Mouse (Mus musculus): ENCODE results near the gene Erich4. TPM values are rescaled to one million over a fixed set of nuclear protein-coding genes. Genes with fewer than 3 reads are reported as not detected.

Erich4 gene
- polyA plus RNA-seq, 1 experiment from 2014 or later, result not detected

DNA sequence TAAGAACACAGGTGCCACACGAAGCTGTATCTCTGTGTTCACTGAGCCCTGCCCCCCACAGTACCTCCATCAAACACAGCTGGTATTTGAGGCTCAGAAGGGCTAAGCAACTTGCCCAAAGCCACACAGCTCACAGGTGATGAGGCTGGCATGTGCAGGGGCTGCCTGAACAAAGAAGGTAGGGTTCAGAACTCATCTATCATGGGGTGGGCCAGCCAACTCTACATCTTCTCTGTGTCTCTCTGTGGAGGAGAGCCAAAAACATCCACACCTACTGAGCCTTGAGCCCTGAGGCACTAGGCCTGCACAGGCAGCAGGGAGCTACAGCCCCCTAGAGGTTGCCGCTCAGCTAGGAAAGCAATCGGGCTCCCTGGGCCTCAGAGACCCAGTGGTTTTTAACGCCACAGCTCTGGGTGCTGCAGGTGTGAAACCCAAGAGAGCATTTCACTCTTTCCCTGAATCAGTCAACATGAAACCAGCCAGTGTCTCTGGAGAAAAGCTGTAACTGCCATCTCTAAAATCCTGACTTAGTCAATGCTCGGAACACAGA, 32.0 kb upstream of the Erich4 start:
- Histone ChIP-seq H3K9me3 (replicated peaks; ENCODE audit: control insufficient read depth, low read length) (no peaks in the 10 kb centered on the region), H3K36me3 (replicated peaks; ENCODE audit: control insufficient read depth, insufficient read depth, low read depth, low read length) (no peaks in the 10 kb centered on the region), H3K27me3 (ENCODE audit: control insufficient read depth, insufficient read depth, low read length) (no peaks in the 10 kb centered on the region), H3K4me2 (ENCODE audit: low read depth, low read length) (no peak overlapping the region), H3K4me3 (ENCODE audit: low read depth, low read length) (no peak overlapping the region), H3K27ac (replicated peaks; ENCODE audit: low read depth, low read length) (no peak overlapping the region), H3K4me1 (ENCODE audit: control insufficient read depth, insufficient read depth, low read length) (no peaks in the 10 kb centered on the region), H3K9ac (replicated peaks; ENCODE audit: low read length) (no peak overlapping the region)
- DNase-seq (ENCODE audit: low spot score), result no peak
- no peak for ATAC-seq (replicated peaks; ENCODE audit: insufficient number of reproducible peaks, low FRiP score, low TSS enrichment, low read depth)
- 55% methylated on average over 5 of the region's 5 CpGs for WGBS

- H3K9ac ChIP-seq (replicated peaks; ENCODE audit: low read length), result no peak overlapping the region
- 53% methylated on average over 14 of the region's 14 CpGs for WGBS
- H3K9me3 ChIP-seq (replicated peaks; ENCODE audit: control insufficient read depth, low read length), result no peaks in the 10 kb centered on the region
- H3K4me1 ChIP-seq (ENCODE audit: control insufficient read depth, insufficient read depth, low read length), result no peaks in the 10 kb centered on the region
- no peaks in the 10 kb centered on the region for H3K27me3 ChIP-seq (ENCODE audit: control insufficient read depth, insufficient read depth, low read length)
- H3K27ac ChIP-seq (replicated peaks; ENCODE audit: low read depth, low read length), result no peak overlapping the region
- ATAC-seq (replicated peaks; ENCODE audit: insufficient number of reproducible peaks, low FRiP score, low TSS enrichment, low read depth) (no peak), DNase-seq (ENCODE audit: low spot score) (no peak)
- no peaks in the 10 kb centered on the region for H3K36me3 ChIP-seq (replicated peaks; ENCODE audit: control insufficient read depth, insufficient read depth, low read depth, low read length)
- H3K4me3 ChIP-seq (ENCODE audit: low read depth, low read length), result no peak overlapping the region
- no peak overlapping the region for H3K4me2 ChIP-seq (ENCODE audit: low read depth, low read length)
These were observed 29.4 kb upstream of the Erich4 start for GRCm38 (mm10) chr7:25645074-25645473.

DNA sequence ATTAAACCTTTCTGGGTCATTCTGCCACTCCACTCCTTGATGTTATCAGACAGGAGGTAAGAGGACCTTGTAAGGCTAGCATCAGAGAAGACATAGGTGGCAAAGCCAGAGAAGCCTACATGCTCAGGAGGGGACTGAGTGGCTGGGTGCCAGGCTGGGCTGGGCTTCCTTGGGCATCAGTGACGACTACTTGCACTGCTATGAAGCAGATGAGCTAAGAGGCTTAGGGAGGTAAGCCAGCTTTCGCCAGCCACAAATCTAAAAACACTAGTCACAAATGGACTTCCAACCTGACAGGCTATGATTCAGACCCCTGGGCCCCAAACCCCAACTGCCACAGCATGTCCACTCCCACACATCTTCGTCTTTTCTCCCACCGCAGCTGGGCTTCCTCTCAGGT, 28.9 kb upstream of the Erich4 start:
- H3K4me2 ChIP-seq (ENCODE audit: low read depth, low read length), result no peak overlapping the region
- WGBS, result 86% methylated on average over 4 of the region's 4 CpGs
- no peak overlapping the region for H3K27ac ChIP-seq (replicated peaks; ENCODE audit: low read depth, low read length)
- no peak for ATAC-seq (replicated peaks; ENCODE audit: insufficient number of reproducible peaks, low FRiP score, low TSS enrichment, low read depth)
- no peaks in the 10 kb centered on the region for H3K4me1 ChIP-seq (ENCODE audit: control insufficient read depth, insufficient read depth, low read length)
- H3K27me3 ChIP-seq (ENCODE audit: control insufficient read depth, insufficient read depth, low read length), result no peaks in the 10 kb centered on the region
- H3K36me3 ChIP-seq (replicated peaks; ENCODE audit: control insufficient read depth, insufficient read depth, low read depth, low read length), result no peaks in the 10 kb centered on the region
- H3K9me3 ChIP-seq (replicated peaks; ENCODE audit: control insufficient read depth, low read length), result no peaks in the 10 kb centered on the region
- DNase-seq (ENCODE audit: low spot score), result no peak
- no peak overlapping the region for H3K4me3 ChIP-seq (ENCODE audit: low read depth, low read length)
- H3K9ac ChIP-seq (replicated peaks; ENCODE audit: low read length), result no peak overlapping the region

- Histone ChIP-seq H3K9me3 (replicated peaks; ENCODE audit: control insufficient read depth, low read length) (no peaks in the 10 kb centered on the region), H3K4me1 (ENCODE audit: control insufficient read depth, insufficient read depth, low read length) (no peaks in the 10 kb centered on the region), H3K9ac (replicated peaks; ENCODE audit: low read length) (no peak overlapping the region), H3K4me3 (ENCODE audit: low read depth, low read length) (no peak overlapping the region), H3K27ac (replicated peaks; ENCODE audit: low read depth, low read length) (no peak overlapping the region), H3K27me3 (ENCODE audit: control insufficient read depth, insufficient read depth, low read length) (no peaks in the 10 kb centered on the region), H3K4me2 (ENCODE audit: low read depth, low read length) (no peak overlapping the region), H3K36me3 (replicated peaks; ENCODE audit: control insufficient read depth, insufficient read depth, low read depth, low read length) (no peaks in the 10 kb centered on the region)
- DNase-seq (ENCODE audit: low spot score) (no peak), ATAC-seq (replicated peaks; ENCODE audit: insufficient number of reproducible peaks, low FRiP score, low TSS enrichment, low read depth) (no peak)
- 85% methylated on average over 10 of the region's 10 CpGs for WGBS
These were observed 28.4 kb upstream of the Erich4 start for GRCm38 (mm10) chr7:25644136-25644535.

DNA sequence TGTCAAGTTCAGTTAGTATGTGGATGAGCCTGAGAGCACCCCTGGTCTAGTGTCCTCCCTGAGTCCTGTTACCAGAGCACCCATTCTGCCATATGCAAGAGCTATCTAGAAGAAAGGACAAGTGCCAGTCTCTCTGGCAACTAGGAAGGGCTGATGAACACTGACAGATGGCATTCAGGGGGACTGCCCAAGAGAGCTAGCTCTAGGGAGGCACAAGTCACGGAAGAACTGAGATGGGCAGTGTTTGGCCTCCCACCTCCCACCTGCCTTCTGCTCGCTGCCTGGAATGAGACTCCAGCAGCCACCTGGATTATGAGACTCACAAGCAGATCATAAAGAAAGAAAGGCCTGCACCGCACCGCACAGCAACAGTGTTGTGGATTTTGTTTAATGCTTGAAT, 24.1 kb upstream of the Erich4 start:
- Histone ChIP-seq H3K36me3 (replicated peaks; ENCODE audit: control insufficient read depth, insufficient read depth, low read depth, low read length) (no peaks in the 10 kb centered on the region), H3K27me3 (ENCODE audit: control insufficient read depth, insufficient read depth, low read length) (no peaks in the 10 kb centered on the region), H3K4me2 (ENCODE audit: low read depth, low read length) (no peak overlapping the region), H3K4me1 (ENCODE audit: control insufficient read depth, insufficient read depth, low read length) (no peaks in the 10 kb centered on the region), H3K9me3 (replicated peaks; ENCODE audit: control insufficient read depth, low read length) (no peaks in the 10 kb centered on the region), H3K4me3 (ENCODE audit: low read depth, low read length) (no peak overlapping the region), H3K9ac (replicated peaks; ENCODE audit: low read length) (no peak overlapping the region), H3K27ac (replicated peaks; ENCODE audit: low read depth, low read length) (no peak overlapping the region)
- WGBS, result 97% methylated on average over 4 of the region's 4 CpGs
- no peak for DNase-seq (ENCODE audit: low spot score)
- no peak for ATAC-seq (replicated peaks; ENCODE audit: insufficient number of reproducible peaks, low FRiP score, low TSS enrichment, low read depth)

- ATAC-seq (replicated peaks; ENCODE audit: insufficient number of reproducible peaks, low FRiP score, low TSS enrichment, low read depth) (no peak), DNase-seq (ENCODE audit: low spot score) (no peak)
- no peaks in the 10 kb centered on the region for H3K4me1 ChIP-seq (ENCODE audit: control insufficient read depth, insufficient read depth, low read length)
- H3K27ac ChIP-seq (replicated peaks; ENCODE audit: low read depth, low read length), result no peak overlapping the region
- H3K36me3 ChIP-seq (replicated peaks; ENCODE audit: control insufficient read depth, insufficient read depth, low read depth, low read length), result no peaks in the 10 kb centered on the region
- no peak overlapping the region for H3K4me2 ChIP-seq (ENCODE audit: low read depth, low read length)
- WGBS, result 90% methylated on average over 5 of the region's 5 CpGs
- H3K4me3 ChIP-seq (ENCODE audit: low read depth, low read length), result no peak overlapping the region
- H3K9ac ChIP-seq (replicated peaks; ENCODE audit: low read length), result no peak overlapping the region
- H3K27me3 ChIP-seq (ENCODE audit: control insufficient read depth, insufficient read depth, low read length), result no peaks in the 10 kb centered on the region
- no peaks in the 10 kb centered on the region for H3K9me3 ChIP-seq (replicated peaks; ENCODE audit: control insufficient read depth, low read length)
These were observed 21.4 kb upstream of the Erich4 start for GRCm38 (mm10) chr7:25637099-25637498.

DNA sequence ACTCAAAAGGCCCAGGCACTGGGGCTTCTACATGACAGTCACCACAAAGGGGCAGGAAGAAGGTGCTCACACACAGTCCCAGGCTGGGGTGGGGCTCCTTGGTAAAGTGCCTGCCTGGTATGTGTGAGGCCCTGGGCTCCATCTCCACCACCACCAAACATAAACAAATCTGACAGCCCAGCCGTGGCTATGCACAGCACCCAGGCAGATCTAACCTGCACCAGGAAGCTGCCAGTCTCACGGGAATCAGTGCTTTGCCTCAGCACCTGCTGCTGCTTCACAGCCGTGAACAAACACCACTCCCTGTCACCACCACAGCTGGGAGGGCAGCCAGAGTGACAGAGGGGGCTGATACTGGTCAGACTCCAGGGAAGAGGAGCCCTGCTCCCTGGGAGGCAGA, 20.7 kb upstream of the Erich4 start:
- 73% methylated on average over 3 of the region's 3 CpGs for WGBS
- H3K4me1 ChIP-seq (ENCODE audit: control insufficient read depth, insufficient read depth, low read length), result no peaks in the 10 kb centered on the region
- H3K9me3 ChIP-seq (replicated peaks; ENCODE audit: control insufficient read depth, low read length), result no peaks in the 10 kb centered on the region
- ATAC-seq (replicated peaks; ENCODE audit: insufficient number of reproducible peaks, low FRiP score, low TSS enrichment, low read depth) (no peak), DNase-seq (ENCODE audit: low spot score) (no peak)
- no peak overlapping the region for H3K4me2 ChIP-seq (ENCODE audit: low read depth, low read length)
- H3K27ac ChIP-seq (replicated peaks; ENCODE audit: low read depth, low read length), result no peak overlapping the region
- no peaks in the 10 kb centered on the region for H3K27me3 ChIP-seq (ENCODE audit: control insufficient read depth, insufficient read depth, low read length)
- H3K36me3 ChIP-seq (replicated peaks; ENCODE audit: control insufficient read depth, insufficient read depth, low read depth, low read length), result no peaks in the 10 kb centered on the region
- H3K9ac ChIP-seq (replicated peaks; ENCODE audit: low read length), result no peak overlapping the region
- H3K4me3 ChIP-seq (ENCODE audit: low read depth, low read length), result no peak overlapping the region

DNA sequence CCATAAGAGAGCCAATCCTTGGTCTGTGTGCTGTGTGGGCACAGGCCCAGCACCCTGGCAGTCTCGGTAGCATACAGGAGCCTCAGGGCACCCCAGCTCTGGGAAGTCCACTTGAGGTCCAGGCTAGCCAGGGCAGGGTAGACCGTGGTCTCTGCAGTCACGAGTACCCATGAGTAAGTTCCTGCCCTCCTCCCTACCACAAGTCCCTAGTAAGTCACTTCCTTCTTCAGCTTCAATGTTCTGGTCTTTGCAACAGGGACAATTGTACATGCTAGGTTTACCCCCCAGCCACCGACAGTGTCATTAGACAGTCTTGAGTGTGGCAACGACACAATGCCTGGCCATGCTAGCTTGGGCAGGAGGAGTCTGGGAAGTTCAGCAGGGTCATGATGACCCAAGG, 17.0 kb upstream of the Erich4 start:
- Histone ChIP-seq H3K36me3 (replicated peaks; ENCODE audit: control insufficient read depth, insufficient read depth, low read depth, low read length) (no peaks in the 10 kb centered on the region), H3K9ac (replicated peaks; ENCODE audit: low read length) (no peak overlapping the region), H3K9me3 (replicated peaks; ENCODE audit: control insufficient read depth, low read length) (no peaks in the 10 kb centered on the region), H3K27me3 (ENCODE audit: control insufficient read depth, insufficient read depth, low read length) (no peaks in the 10 kb centered on the region; the same call in 1 of the 2 replicates), H3K27ac (replicated peaks; ENCODE audit: low read depth, low read length) (no peak overlapping the region), H3K4me3 (ENCODE audit: low read depth, low read length) (no peak overlapping the region), H3K4me2 (ENCODE audit: low read depth, low read length) (no peak overlapping the region), H3K4me1 (ENCODE audit: control insufficient read depth, insufficient read depth, low read length) (no peaks in the 10 kb centered on the region)
- DNase-seq (ENCODE audit: low spot score), result no peak
- WGBS, result 89% methylated on average over 5 of the region's 5 CpGs
- no peak for ATAC-seq (replicated peaks; ENCODE audit: insufficient number of reproducible peaks, low FRiP score, low TSS enrichment, low read depth)

Data from embryonic facial prominence, embryonic 11.5 days (tissue).